Mouse (Mus musculus): ENCODE results near the gene Hc.

DNA sequence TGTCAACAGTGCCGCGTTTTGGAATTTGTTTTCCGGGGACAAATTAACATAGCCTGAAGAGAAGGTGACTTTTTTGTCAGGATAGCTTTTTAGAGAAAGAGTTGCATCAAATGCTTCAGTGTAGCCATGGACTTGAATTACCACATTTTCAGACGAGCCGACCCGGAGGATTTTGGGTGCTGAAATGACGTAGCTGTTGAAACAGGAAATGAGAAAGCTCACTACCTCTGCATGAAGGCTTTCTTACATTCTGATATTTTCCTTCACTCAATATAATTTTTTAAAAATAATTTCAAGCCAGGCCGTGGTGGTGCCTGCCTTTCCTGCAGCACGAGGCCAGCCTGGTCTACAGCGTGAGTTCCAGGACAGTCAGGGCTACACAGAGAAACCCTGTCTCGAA is 4.0 kb downstream of the Hc start:
- TF ChIP-seq POLR2A (IDR thresholded peaks at IDR 0.05; ENCODE audit: insufficient read depth, low read depth, low read length) (no peak), CTCF (IDR thresholded peaks at IDR 0.05) (no peak)
